In the genomic region with DNA sequence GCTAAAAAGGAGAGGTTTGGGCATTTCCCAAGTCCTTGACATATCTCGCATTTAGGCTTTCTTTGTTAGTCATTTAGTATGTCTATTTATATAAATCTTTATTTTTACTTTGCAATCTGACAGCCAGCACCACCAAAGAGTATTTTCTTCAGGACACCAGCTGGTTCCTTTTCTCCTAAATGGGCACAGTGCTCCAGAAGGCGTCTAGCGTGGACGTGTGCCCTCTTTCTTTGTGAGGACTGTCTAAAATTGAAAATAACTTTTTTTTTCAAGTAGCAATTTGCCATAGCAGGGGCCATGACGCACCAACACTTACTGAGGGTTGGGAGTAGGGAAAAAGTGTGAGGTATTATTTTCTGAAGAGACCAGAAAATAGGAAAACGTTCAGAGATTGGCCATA, we compare ENCODE assay signal across 23 mouse cellular contexts.
"Had no signal": no experiment of that assay in that cellular context is flagged by ENCODE, and none has a peak within 500 bp of the region (broad histone marks: within the 10 kb centered on the region; RNA-seq: fewer than 3 reads in every experiment).

No protein-coding gene starts in this region.

- H3K27me3 ChIP-seq: limb, embryonic 13.5 days; liver, embryonic 12.5 days; liver, embryonic 15.5 days; lung, embryonic 15.5 days; megakaryocyte, embryonic 14.5 days; midbrain, embryonic 13.5 days; stomach, embryonic 15.5 days had no signal

- H3K36me3 ChIP-seq: limb, embryonic 10.5 days; limb, embryonic 13.5 days; liver, embryonic 12.5 days; liver, embryonic 15.5 days; lung, embryonic 15.5 days; midbrain, embryonic 10.5 days; midbrain, embryonic 13.5 days; stomach, embryonic 15.5 days had no signal

- H3K27ac ChIP-seq: kidney, postnatal 0 days; layer of hippocampus, adult 2 months; limb, embryonic 10.5 days; limb, embryonic 13.5 days; liver, embryonic 12.5 days; liver, embryonic 15.5 days; lung, embryonic 15.5 days; midbrain, embryonic 10.5 days; midbrain, embryonic 13.5 days; stomach, embryonic 15.5 days had no signal

- H3K4me2 ChIP-seq: limb, embryonic 13.5 days; liver, embryonic 12.5 days; liver, embryonic 15.5 days; lung, embryonic 15.5 days; midbrain, embryonic 13.5 days; stomach, embryonic 15.5 days had no signal

- H3K4me3 ChIP-seq: layer of hippocampus, adult 2 months; limb, embryonic 10.5 days; limb, embryonic 13.5 days; liver, embryonic 12.5 days; liver, embryonic 15.5 days; lung, embryonic 15.5 days; megakaryocyte, embryonic 14.5 days; midbrain, embryonic 10.5 days; midbrain, embryonic 13.5 days; stomach, embryonic 15.5 days had no signal

- DNase-seq: kidney, adult 2 months; kidney, postnatal 25 days; layer of hippocampus, adult 9-11 months; liver; lung, adult 18-20 months; lung, postnatal 10 days; lung, postnatal 36 days; right cerebral cortex, postnatal 25 days; spleen, adult 18-20 months; thymus, adult 18-20 months; thymus, postnatal 14 days; thymus, postnatal 4 days had no signal

- ATAC-seq: liver, embryonic 12.5 days; midbrain, embryonic 13.5 days had no signal

- H3K9me3 ChIP-seq: limb, embryonic 10.5 days; limb, embryonic 13.5 days; liver, embryonic 12.5 days; liver, embryonic 15.5 days; lung, embryonic 15.5 days; midbrain, embryonic 10.5 days; midbrain, embryonic 13.5 days; stomach, embryonic 15.5 days had no signal

- H3K9ac ChIP-seq: limb, embryonic 13.5 days; liver, embryonic 12.5 days; liver, embryonic 15.5 days; lung, embryonic 15.5 days; midbrain, embryonic 13.5 days; stomach, embryonic 15.5 days had no signal

- H3K4me1 ChIP-seq: limb, embryonic 10.5 days; limb, embryonic 13.5 days; liver, embryonic 12.5 days; liver, embryonic 15.5 days; lung, embryonic 15.5 days; megakaryocyte, embryonic 14.5 days; midbrain, embryonic 13.5 days; stomach, embryonic 15.5 days had no signal
